Mouse (Mus musculus) intestine, embryonic 14.5 days (tissue): ENCODE measurements at regions not wholly inside any gene's neighbourhood (a gene's known extent, or its start where the extent isn't known, plus 50 kb on each side); places are given as distances from the start of the nearest gene placed in this dataset.

Source experiments
- ATAC-seq: fragments of 200-750 bp; cut with Nextera tagmentation; replicated peaks from 2 replicates; pipeline ENCODE4 v1.8.0; 2017; ENCODE audit warnings: low read depth, moderate number of reproducible peaks, moderate TSS enrichment, moderate library complexity; ENCODE audit not compliant: low FRiP score, low TSS enrichment
- DNase-seq: peaks from one replicate; pipeline ENCODE4 v3.0.0-alpha.2; 2018; ENCODE audit warnings: low spot score
- H3K27ac ChIP-seq: fragments of 300-500 bp; sonication (generic); 2 replicates; pipeline ENCODE4 v1.5.1; 2014; ENCODE audit warnings: low read depth, mild to moderate bottlenecking, control low read depth
- H3K27me3 ChIP-seq: fragments of 300-500 bp; sonication (generic); replicated peaks from 2 replicates; pipeline ENCODE4 v1.6.1; 2014; ENCODE audit warnings: low read length, control low read depth; ENCODE audit not compliant: control insufficient read depth, insufficient read depth
- H3K36me3 ChIP-seq: fragments of 300-500 bp; sonication (generic); 2 replicates; pipeline ENCODE4 v1.6.1; 2014; ENCODE audit warnings: low read length, control low read depth; ENCODE audit not compliant: control insufficient read depth, insufficient read depth
- H3K4me1 ChIP-seq: fragments of 300-500 bp; sonication (generic); replicated peaks from 2 replicates; pipeline ENCODE4 v1.6.1; 2014; ENCODE audit warnings: low read length, control low read depth, mixed read lengths; ENCODE audit not compliant: control insufficient read depth, insufficient read depth
- H3K4me2 ChIP-seq: fragments of 300-500 bp; sonication (generic); 2 replicates; pipeline ENCODE4 v1.6.1; 2014; ENCODE audit warnings: low read length
- H3K4me3 ChIP-seq: fragments of 300-500 bp; sonication (generic); 2 replicates; pipeline ENCODE4 v1.5.1; 2014; ENCODE audit warnings: low read depth, low read length, control low read depth, mixed read lengths
- H3K9ac ChIP-seq: fragments of 300-500 bp; sonication (generic); 2 replicates; pipeline ENCODE4 v1.6.1; 2014; ENCODE audit warnings: mild to moderate bottlenecking, low read length
- H3K9me3 ChIP-seq: fragments of 300-500 bp; sonication (generic); 2 replicates; pipeline ENCODE4 v1.6.1; 2016; ENCODE audit warnings: low read length, control low read depth; ENCODE audit not compliant: control insufficient read depth
- WGBS: fragments of 180-500 bp; shearing (Covaris S2); extraction: QIAGEN DNeasy Blood & Tissue Kit; methylation state at CpG from one replicate; pipeline ENCODE4 v1.1.7; 2014; 5-methylcytosine and 5-hydroxymethylcytosine counted together

DNA sequence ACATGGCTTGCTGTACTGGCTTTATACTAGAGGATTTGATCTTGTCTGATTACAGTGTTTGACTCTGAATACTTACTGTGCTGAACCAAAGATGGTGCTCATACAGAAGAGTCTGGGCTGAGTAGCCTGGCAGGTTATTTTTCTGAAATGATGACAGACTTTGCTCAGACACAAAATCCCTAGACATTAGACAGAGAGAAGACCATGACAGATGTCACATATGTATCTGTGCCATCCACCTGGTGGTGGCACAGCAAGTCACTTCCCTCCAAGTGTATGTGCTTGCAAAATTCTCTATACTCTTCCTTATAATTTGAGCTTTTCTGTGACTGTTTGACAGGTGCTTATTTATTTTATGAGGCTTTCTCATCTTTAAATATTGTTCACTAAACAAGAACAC lies 80.7 kb downstream of the Gm7361 start:
- no peaks in the 10 kb centered on the region for H3K4me1 ChIP-seq
- no peak overlapping the region for H3K4me2 ChIP-seq
- H3K4me3 ChIP-seq, result no peak overlapping the region
- no peak for ATAC-seq
- no peak overlapping the region for H3K27ac ChIP-seq
- no peak for DNase-seq
- H3K9me3 ChIP-seq, result no peaks in the 10 kb centered on the region
- no peaks in the 10 kb centered on the region for H3K27me3 ChIP-seq
- H3K9ac ChIP-seq, result no peak overlapping the region
- H3K36me3 ChIP-seq, result no peaks in the 10 kb centered on the region

DNA sequence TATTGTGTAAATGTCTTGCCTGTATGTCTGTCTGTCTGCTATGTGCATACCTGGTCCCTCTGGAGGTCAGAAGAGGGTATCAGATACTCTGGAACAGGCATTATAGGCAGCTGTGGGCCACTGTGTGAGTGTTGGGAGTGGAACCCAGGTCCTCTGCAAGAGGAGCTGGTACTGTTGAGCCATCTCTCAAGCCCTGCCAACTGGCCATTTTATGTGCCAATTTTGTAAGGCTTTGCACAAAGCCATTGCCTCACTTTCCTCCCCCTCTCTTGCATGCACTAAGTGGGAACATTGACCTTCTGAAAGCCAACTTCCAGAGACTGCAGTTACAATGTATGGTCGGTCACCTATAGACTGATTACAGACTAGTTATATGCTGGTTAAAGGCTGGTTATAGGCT lies 81.8 kb downstream of the Gm7361 start:
- 75% methylated on average over 1 of the region's 1 CpGs for WGBS
- H3K4me2 ChIP-seq, result no peak overlapping the region
- H3K9ac ChIP-seq, result no peak overlapping the region
- no peak overlapping the region for H3K4me3 ChIP-seq
- DNase-seq, result no peak
- H3K27ac ChIP-seq, result no peak overlapping the region
- no peaks in the 10 kb centered on the region for H3K9me3 ChIP-seq
- H3K27me3 ChIP-seq, result no peaks in the 10 kb centered on the region
- ATAC-seq, result no peak
- no peaks in the 10 kb centered on the region for H3K36me3 ChIP-seq
- no peaks in the 10 kb centered on the region for H3K4me1 ChIP-seq

DNA sequence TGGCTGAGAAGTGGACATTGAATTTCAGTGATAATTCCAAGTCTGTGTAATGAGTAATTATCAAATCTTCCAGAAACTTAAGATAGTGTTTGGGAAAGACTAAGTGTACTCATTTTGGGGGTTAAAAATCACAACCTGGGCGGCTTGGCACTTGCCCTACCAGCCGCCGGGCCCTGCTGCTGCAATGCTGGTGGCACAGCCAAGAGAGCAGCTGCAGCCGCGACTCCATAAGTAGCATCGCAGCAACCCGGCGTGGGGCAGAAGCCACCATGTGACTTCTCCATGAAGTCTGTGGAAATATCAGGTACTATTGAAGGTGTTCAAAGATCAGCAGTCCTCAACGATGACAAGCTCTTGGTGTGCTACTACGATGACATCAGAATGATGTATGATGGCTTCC lies 97.7 kb downstream of the Gm7361 start:
- WGBS, result 93% methylated on average over 10 of the region's 10 CpGs
- H3K9me3 ChIP-seq, result no peaks in the 10 kb centered on the region
- H3K36me3 ChIP-seq, result no peaks in the 10 kb centered on the region
- no peak overlapping the region for H3K27ac ChIP-seq
- H3K9ac ChIP-seq, result no peak overlapping the region
- no peak overlapping the region for H3K4me2 ChIP-seq
- DNase-seq (no peak), ATAC-seq (no peak)
- H3K4me1 ChIP-seq, result no peaks in the 10 kb centered on the region
- H3K4me3 ChIP-seq, result no peak overlapping the region
- H3K27me3 ChIP-seq, result no peaks in the 10 kb centered on the region

DNA sequence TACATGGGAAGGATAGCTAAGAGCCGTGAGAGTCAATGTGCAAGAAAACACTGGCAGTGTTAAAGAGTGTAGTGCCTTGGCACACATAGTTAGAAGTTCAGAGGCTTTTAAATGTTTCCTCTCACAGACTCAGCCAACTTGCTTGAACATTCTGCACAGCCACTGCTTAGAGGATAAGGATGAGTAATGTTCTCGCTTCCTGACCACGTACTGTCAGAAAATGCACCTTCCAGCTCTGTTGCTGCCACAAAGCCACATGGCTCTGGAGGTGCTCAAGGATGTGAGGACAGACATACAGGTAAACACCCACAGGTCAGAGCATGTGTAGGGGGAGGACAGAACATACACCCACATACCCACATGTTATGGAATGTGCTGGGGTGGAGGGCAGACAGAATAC lies 101.6 kb downstream of the Gm7361 start:
- Histone ChIP-seq H3K27ac (no peak overlapping the region), H3K9ac (no peak overlapping the region), H3K27me3 (no peaks in the 10 kb centered on the region), H3K9me3 (no peaks in the 10 kb centered on the region), H3K4me3 (no peak overlapping the region), H3K36me3 (no peaks in the 10 kb centered on the region), H3K4me2 (no peak overlapping the region), H3K4me1 (no peaks in the 10 kb centered on the region)
- no peak for DNase-seq
- WGBS, result 94% methylated on average over 3 of the region's 3 CpGs
- no peak for ATAC-seq

DNA sequence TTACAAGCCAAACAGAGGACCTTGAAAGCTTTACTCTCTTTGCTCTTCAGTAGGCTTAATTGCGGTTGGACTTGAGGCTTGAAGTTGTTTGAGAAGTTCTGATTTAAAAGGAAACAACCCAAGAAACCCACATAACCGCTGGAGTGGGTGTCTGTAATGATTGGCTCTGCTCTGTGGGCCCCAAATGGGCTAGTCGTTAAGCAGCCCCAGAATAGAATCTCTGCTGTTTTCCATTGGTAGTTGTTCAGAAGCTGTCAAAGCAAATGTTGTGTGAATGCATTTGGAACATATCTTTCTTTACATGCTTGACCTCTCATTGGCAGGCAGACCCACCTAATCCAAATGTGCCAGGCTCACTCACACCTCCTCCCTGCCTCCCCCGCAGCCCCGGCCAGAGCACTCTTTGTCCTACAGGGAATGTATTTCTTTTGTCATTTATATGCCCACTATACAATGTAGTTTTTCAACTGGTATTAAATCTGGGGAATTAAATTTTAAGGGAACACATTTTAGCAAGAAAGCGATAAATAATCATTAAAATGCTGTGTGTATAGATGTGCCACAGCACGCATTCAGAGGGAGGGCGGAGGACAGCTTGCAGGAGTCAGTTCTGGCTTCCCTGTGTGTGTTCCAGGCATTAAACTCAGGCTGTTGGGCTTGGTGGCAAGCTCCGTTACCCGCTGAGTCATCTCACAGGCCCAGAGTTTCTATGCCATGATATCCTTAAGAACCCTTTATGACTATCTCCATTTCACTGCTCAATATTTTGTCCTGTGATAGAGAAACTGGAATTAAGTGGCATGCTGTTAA lies 116.9 kb downstream of the Gm7361 start:
- H3K4me2 ChIP-seq, result no peak overlapping the region
- 71% methylated on average over 10 of the region's 10 CpGs for WGBS
- H3K9me3 ChIP-seq, result no peaks in the 10 kb centered on the region
- H3K4me3 ChIP-seq, result no peak overlapping the region
- H3K27ac ChIP-seq, result no peak overlapping the region
- DNase-seq (no peak), ATAC-seq (no peak)
- H3K4me1 ChIP-seq, result no peaks in the 10 kb centered on the region
- H3K9ac ChIP-seq, result no peak overlapping the region
- H3K36me3 ChIP-seq, result no peaks in the 10 kb centered on the region
- H3K27me3 ChIP-seq, result no peaks in the 10 kb centered on the region

DNA sequence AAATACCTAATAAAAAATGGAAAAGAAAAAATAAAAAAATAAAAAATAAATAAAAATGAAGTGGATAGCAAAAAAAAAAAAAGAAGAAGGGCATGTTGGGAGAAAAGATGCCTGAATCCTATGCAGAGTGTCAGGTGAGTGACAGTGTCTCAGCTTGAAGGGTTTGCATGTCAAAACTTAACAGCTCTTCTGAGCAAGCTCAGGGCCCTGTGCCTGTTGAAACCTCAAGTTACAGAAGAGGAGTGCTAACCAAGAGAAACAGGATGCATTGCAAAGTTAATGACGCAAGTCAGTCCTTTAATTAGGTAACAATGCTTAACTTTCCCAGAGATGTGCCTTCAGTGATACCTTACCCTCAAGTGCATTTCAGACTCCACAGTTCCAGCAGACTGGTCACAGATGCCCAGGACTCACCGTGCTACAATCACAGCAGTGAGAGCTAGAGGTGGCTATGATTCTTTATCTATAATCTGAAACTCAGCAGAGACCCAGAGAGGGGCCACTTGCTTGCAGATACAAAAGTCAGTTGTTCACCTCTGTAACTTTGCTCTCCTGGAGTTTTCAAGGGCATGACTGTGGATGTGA lies 149.7 kb downstream of the Gm7361 start:
- Histone ChIP-seq H3K27me3 (no peaks in the 10 kb centered on the region), H3K4me3 (no peak overlapping the region), H3K4me1 (no peaks in the 10 kb centered on the region), H3K4me2 (no peak overlapping the region), H3K27ac (no peak overlapping the region), H3K36me3 (no peaks in the 10 kb centered on the region), H3K9ac (no peak overlapping the region), H3K9me3 (no peaks in the 10 kb centered on the region)
- ATAC-seq (no peak), DNase-seq (no peak)
- WGBS, result 78% methylated on average over 2 of the region's 2 CpGs

DNA sequence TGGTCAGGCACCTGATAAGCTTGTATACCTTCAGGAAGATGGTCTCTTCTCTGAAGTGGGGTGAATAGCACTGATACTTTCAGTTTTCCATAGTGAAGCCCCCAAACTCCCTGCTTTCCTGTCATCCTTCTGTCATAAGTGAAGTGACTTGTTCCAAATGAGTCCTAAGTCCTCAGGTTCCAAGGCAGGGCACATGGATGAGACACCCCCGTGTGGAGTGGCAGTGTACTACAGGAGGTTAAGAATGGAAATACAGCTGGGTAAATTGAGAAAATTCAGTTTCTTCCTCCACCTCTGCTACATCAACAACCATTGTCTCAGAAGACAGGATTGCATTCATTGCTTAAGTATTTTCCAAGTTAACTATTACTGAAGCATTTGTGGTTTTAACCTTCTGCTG lies 155.7 kb downstream of the Gm7361 start:
- DNase-seq (no peak), ATAC-seq (no peak)
- no peak overlapping the region for H3K4me3 ChIP-seq
- no peaks in the 10 kb centered on the region for H3K9me3 ChIP-seq
- no peaks in the 10 kb centered on the region for H3K4me1 ChIP-seq
- 35% methylated on average over 1 of the region's 1 CpGs for WGBS
- H3K27ac ChIP-seq, result no peak overlapping the region
- H3K4me2 ChIP-seq, result no peak overlapping the region
- no peaks in the 10 kb centered on the region for H3K36me3 ChIP-seq
- no peaks in the 10 kb centered on the region for H3K27me3 ChIP-seq
- H3K9ac ChIP-seq, result no peak overlapping the region

DNA sequence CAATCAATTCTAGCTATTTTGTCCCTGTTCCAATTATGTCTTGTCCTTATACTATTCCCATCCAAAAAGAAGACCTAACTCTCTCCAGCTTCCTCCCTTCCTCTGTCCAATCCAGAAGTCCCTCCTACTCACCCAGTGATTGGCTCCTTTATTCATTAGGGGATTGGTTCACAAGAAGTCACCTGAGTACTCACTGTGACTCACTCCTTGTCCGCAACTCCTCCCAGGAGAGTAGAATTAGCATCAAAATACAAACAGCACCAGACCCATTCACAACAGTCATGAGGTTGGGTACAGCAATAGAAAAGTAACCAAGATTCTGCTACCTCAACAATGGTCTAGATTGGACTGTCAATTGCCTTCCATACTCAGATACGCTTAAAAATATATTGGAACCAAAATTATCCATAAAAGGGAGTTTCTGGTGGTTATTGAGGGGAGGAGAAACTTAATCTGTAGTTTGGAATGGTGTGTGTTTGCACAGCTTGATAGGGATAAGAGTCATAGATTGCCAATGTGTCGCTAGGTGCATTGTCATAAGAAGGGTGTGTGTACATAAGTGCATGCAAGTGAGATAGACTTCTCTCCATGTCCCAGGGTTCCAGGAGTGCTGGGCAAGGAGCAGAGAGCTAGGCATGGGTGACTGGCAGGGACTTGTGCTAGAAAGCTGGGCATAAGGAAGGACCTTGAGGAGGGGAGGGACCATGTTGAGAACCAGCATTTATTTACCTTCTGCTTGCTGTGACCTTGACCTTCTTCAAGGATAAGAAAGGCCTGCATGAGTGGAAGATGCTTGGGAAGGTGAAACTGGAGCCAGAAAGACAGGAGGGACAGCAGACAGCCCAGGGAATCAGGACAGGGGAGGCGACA lies 187.1 kb downstream of the Gm7361 start:
- ATAC-seq (no peak), DNase-seq (no peak)
- no peaks in the 10 kb centered on the region for H3K9me3 ChIP-seq
- H3K36me3 ChIP-seq, result no peaks in the 10 kb centered on the region
- no peak overlapping the region for H3K4me3 ChIP-seq
- no peak overlapping the region for H3K9ac ChIP-seq
- WGBS, result 60% methylated on average over 4 of the region's 4 CpGs
- no peaks in the 10 kb centered on the region for H3K4me1 ChIP-seq
- H3K27me3 ChIP-seq, result no peaks in the 10 kb centered on the region
- no peak overlapping the region for H3K4me2 ChIP-seq
- H3K27ac ChIP-seq, result no peak overlapping the region
